Mouse (Mus musculus): ENCODE measurements at regions not wholly inside any gene's neighbourhood (a gene's known extent, or its start where the extent isn't known, plus 50 kb on each side); places are given as distances from the start of the nearest gene placed in this dataset.
A peak's percentile ranks its signal among the peaks of the same experiment; 100 is the strongest.

DNA sequence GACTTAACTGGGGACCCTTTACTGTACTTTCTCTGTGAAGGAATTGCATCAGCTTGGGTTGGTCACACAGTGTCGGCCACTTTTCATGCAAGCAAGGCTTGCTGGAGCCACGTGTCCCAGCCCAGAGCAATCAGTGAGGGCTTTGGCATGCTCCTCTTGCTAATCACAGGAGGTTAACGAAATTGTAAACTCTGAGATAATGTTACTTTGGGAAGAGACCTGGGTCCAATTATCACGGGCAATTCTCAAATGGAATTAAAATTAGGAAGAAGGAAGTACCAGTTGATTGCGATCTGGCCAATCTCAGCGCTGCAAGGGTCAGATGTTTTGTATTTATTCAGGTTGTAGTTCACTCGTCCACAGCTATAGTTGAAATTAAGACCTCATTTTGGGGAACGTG is 153.2 kb downstream of the Dusp6 start:
- no peak for DNase-seq (ENCODE audit: low spot score in 2 of 2)

DNA sequence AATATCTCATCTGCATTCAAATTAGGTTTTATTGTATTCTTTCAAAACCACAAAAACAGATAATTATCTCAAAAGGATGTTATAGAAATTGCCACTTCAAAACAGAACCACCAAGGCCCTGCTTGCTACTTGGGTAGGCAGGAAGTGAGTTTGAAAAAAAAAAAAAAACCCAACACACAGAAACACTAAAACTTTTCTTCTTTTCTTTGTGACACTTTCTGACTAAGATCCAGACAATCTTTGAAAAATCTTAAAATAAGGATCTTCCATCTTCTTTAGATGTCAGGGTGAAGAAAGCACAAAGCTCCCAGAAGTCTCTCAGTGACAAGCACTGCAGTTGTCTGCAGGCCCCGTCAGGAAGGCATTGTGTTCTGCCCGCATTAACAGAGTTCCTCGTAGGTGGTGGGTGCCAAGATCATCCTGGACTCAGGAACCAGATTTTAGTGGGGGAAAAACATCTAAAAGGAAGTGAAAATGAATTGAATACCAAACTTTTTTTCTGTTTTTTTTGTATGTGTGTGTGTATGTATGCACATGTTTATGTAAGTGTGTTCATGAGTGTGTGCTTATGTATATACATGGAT is 154.0 kb downstream of the Dusp6 start:
- DNase-seq (ENCODE audit: low spot score in 2 of 2): no peak

DNA sequence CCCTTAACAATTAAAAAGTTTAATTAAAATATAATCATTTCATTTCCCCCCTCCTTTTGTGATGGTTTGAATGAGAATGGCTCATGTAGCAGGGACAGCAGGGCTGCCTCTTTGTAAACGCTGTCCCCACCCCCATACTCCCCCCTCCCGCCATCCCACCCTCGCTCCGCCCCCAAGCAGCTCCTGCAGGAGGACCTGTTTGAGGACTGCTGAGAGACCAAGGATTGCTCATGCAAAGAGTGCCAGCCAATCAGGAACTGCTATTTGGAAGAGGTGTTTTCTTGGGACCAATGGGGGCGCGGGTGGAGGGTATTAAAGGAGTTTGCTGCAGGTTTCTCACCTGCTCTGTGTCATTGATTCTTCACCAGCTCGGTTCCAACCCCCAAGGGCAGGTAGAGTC is 154.6 kb downstream of the Dusp6 start:
- DNase-seq (ENCODE audit: low spot score in 2 of 2): no peak

DNA sequence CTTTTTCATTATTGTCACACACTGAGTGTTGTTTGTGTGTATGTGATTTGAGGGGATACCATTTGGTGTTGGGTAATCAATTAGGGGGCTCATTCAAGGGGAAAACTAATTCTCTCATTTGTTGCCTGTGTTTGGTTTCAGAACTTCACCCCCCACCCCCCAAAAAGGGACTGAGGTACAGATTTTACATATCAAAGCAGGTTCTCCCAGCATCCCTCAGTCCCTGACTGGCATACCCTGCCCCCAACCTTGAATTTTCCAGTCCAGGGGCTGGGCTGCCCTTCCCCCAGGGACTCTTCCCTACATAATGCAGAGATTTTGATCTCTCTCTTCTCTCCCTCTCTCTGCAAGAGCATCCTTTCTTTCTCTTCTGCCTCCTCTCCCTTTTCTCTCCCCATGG is 155.5 kb downstream of the Dusp6 start:
- DNase-seq (ENCODE audit: low spot score in 2 of 2): no peak

DNA sequence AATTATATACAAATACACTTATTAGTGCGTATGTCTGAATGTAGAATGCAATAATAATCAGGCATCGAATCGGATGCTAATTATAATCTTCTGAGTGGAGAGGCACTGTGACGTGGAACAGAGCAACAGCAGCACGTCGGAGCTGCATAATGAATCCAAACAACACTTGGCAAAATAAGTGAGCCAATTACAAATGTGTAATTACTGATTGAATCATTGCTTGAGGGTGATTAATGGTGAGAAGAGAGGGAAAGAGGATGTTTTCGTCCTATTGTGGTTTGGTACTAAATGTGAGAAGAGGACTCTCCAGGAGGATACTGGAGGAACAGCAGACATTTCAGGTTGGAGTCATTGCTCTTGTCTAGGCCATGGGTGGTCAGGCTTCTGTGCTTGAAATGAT is 156.5 kb downstream of the Dusp6 start:
- no peak for DNase-seq (ENCODE audit: low spot score in 2 of 2)

DNA sequence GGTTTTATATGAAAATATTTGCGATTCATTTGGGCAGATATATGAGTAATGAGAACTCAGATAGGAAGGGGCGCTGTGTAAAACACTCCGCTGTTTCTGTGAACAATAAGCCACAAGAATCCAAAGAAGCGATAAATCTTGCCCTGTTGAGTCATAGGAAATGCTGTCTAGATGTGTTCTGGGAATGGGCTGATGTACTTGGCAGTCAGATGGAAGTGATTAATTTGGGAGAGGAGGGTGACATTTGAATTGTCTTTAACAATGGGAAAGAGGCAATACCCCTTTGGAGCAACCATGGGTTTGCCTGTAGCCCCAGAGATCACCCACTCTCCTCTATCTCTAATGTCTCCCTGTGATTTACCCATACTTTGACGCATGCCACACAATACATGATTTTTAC is 160.4 kb downstream of the Dusp6 start:
- DNase-seq (ENCODE audit: low spot score in 2 of 2): no peak

DNA sequence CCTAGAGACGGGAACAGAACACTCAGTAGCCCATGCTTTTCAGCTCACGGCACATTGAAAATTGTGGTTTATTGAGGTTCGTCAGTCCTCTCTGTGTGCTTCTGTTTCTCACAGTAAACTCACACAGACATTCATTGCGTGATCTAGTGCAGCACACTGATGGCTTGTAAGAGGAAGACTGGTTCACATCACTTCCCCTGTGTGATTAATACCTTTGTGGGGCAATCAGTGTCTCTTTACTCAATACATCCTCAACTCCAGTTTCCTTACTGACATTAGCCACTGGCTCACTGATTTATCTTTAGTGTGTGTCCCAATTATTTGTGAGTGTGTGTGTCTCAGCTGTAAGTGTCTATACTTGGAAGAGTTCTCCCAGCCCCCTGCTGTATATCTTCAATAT is 162.2 kb downstream of the Dusp6 start:
- no peak for DNase-seq (ENCODE audit: low spot score in 2 of 2)

DNA sequence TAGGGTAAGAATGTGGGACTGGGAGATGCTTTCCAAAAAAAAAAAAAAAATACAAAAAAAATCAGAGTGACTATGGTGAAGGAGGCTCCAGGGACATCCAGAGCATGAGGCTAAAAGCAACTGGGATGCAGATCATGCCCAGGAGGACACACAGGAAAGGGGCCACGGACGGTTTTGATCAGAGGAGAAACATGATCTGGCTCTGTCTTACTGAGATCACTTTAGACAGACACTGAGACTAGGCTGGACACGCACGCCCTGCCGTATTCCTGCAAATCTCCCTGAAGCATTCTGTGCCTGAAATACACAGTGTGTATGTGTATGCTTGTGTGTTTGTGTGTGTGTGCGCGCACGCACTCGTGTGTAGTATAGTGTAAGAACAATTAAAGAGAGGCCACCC is 167.1 kb downstream of the Dusp6 start:
- DNase-seq (ENCODE audit: low spot score in 2 of 2): no peak

DNA sequence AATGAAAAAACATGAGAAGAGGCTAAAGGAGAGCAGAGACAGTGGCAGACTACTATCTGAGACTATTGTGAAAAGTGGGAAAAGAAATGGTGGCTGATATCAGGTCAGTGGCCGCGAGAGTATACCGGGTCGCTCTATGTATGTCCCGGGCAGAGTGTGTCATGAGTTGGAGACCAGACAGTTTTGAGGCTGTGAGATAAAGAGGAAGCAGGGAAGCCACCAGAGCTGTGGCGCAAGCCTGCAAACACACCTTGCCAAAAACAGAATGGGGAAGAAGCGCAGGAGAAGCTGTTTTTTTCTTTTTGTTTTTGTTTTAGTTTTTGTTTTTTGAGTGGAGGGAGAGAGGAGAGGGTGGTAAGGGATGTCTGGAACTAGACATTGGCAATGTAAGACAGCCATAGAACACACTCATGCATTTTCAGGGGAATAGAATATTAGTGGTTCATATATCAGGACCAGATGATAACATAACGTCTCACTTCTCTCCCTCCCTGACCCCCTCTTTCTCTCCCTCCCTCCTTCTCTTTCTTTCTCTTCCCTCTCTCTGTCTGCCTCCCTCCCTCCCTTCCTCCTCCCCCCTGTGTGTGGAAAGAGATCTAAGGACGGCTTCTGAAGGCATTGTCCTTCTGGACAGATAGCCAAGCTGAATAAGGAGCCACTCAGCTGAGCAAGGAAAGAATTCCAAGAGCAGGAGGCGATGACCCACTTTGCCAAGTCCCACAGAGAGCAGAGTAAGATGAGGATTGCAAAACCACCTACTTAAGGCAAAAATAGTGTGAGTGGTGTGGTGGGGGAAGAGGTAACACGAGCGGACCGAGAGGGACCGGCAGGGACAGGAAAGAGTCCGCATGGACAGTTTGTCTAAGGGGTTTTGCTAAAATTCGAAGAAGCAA is 167.9 kb downstream of the Dusp6 start:
- DNase-seq (ENCODE audit: low spot score in 2 of 2): peak; percentile 7 to 25

DNA sequence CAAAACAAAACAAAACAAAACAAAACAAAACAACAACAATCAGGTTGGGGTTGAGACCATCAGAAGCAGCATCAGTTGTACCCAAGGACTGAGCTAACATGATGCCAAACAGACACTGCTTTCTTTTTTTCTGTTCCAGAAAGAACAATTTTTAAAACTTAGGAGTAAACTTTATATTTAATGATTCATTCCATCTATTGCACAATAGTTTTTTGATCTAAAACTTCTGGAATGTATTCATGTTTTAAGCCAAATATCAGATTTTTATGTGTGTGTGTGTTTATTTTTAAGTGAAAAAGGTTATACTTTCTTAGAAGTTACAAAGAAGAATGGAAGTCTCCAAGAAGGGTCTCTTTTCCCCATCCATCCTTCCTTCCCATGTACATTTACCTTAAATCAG is 174.0 kb downstream of the Dusp6 start:
- no peak for DNase-seq (ENCODE audit: low spot score in 2 of 2)

DNA sequence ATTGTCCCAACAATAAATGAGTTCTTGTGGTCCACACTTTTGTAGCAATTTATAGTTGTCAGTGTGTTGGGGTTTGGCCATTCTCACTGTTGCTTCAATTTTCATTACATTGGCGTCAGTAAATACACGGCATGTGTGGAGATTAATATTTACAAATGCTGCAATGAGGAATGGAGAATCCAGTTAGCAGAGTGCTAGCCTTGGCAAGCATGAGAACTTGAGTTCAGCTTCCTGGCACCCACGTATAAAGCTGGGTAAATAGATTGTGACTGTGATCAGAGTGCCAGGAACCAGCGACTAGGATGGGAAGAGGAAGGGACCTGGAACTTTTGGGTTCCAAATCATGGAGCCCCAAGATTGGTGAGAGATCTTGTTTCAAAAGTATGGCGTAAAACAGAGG is 177.1 kb downstream of the Dusp6 start:
- DNase-seq (ENCODE audit: low spot score in 2 of 2): no peak

DNA sequence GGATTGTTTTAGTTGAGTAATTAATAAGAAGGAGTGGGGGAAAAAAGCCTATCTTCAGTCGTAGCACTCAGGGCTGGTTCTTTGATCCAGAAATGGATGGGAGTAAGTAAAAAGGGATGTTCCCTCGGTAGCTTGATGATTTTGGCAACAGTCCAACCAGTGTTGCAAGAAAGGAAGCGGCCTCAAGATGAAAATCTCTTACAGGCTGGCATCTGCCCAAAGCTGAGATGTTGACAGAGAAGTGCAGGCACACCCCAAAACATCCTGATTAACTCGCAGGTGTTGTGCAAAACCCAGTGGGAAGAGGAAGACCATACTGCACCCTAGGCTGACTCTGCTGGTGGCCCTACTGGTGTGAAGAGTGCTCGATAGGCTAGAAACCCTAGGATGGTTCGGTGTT is 178.0 kb downstream of the Dusp6 start:
- DNase-seq (ENCODE audit: low spot score in 2 of 2): peak in 1 of 2 experiments; percentile 7

DNA sequence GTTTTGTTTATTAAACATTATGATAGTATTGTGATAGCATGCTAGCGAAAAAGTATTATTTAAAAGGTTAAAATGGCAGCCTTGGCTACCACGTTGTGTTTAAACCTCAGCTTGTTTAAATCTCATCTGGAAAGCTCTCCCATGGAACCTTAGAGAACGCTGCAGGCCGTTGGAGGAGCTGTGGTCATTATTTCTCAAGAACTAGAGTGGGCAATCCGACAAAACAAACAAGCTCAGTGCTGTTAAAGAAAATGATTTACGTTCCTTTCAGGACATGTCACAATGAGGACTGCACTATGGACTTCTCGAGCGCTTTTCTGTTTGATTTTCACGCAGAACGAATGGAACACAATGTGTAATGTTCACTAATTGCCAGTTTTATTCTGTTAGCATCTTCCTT is 178.9 kb downstream of the Dusp6 start:
- DNase-seq (ENCODE audit: low spot score in 2 of 2): no peak

DNA sequence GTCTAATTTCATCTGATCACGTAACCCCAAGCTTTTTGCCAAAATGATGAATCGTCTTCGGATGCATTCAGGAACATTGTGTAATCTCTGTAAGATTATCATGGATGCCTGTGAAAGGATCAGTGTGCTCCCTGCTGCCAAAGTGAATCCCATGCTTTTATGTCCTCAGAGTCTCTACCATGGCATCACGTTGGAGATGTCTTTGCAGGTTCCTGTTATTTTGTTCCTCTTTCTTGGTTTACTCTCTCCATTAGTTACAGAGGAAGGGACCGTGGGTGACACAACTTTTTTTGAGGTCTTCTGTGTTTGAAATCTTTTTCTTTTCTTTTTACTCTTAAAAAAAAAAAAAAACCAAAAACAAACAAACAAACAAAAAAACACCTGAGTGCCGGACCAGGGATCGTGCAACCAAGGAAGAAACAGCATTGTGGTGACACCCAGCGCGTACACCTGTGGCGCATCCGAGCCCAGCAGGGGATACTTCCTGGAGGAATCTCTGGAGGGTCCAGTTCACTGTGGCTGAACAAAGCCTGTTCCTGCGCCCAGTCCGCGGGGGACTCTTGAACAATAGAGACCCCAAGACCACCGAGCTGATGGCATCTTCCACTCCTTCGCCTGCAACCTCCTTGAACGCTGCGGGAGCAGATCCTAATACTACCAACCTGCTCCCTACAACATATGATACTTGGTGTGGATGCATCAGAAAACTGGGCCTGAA is 180.6 kb downstream of the Dusp6 start:
- no peak for DNase-seq (ENCODE audit: low spot score in 2 of 2)

DNA sequence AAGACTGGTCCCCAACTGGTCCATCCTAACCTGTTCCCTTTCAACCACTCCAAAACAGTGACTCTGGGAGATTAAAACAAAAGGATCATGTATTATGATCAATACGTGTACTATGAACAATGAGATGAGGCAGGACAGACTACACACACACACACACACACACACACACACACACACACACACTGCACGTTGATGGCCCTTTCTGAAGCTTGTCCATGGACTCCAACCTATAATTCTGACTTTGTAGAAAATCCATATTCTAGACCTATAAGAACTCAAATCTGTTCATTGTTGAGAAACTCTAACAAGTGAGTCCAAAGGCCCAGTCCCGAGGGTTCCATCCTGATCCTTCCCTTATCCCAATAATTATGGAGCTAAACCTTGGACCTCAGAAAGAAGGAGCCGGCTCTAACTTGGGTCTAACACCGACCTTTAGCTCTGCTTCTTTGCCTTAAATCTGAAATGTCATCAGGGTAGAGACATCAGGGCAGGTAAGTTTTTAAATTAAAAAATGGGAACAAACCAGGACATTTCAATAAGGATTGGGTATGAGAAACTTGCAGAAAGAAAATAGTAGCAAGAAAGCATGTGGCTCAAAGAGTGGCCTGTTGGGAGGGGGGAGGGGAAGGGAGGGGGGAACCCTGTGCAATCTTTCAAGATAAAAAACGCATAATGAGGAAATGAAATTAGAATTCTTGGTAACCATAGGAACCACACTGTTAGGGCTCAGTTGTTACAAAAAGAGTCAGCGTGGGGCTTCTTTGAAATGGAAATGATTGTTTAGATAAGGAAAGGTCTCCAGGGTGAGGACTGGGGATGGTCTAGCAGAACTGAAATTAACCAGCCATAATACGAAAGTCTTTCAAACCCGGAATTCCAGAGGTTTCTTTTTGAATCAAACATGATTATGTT is 187.9 kb downstream of the Dusp6 start:
- no peak for DNase-seq (ENCODE audit: low spot score in 2 of 2)

DNA sequence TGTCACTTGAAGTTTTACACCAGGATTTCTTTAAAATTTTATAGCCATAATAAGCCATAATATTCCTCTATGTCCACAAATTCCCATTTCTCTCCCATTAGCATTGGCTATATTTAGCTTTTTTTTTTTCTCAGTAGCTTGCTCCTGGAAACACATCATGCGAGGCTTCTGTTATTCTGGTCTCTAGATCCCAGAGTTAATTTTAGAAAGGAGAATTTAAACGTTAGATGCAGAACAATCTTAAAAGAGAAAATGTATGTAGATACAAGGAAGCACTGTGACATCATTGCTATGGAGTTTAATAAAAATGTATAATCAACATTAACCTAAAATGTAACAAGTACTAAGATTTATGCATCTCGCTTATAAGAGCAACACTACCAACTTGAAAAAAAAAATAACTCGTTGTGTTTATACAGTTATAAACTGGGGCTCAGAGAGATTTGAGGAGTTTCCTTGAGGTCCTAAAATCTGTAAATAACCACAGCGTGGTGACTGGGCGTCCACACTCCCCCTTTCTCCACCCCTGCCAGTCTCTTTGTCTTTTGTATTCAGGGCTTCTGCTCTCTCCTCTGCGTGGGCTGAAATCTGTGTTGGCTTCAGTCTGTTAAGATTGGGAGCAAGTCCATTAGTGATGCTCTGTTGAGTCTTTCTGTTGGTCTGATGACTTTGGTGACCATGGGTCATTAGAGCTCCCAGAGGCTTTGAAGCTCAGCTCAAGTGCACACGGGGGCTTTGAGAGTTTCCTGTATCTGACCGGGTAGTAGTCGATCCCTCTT is 188.8 kb downstream of the Dusp6 start:
- DNase-seq (ENCODE audit: low spot score in 2 of 2): no peak

DNA sequence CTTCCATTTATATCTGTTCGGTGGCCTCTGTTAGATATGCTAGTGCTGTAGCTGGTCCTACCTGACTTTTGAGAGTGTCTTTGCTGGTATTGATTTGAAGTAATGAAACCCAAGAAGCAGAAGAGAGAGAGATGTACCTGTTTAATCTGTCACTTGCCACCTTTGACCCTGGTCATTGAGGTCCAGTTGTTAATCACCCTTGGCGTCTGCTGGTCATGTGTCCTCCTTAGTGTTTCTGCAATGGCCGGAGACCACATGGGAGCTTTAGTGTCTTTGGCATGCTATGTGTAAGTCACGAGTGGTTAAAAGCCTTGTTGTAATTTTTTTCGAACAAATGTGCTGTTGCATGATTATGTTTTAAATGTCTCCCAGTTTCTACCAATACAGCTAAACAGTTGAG is 193.1 kb downstream of the Dusp6 start:
- no peak for DNase-seq (ENCODE audit: low spot score in 2 of 2)

DNA sequence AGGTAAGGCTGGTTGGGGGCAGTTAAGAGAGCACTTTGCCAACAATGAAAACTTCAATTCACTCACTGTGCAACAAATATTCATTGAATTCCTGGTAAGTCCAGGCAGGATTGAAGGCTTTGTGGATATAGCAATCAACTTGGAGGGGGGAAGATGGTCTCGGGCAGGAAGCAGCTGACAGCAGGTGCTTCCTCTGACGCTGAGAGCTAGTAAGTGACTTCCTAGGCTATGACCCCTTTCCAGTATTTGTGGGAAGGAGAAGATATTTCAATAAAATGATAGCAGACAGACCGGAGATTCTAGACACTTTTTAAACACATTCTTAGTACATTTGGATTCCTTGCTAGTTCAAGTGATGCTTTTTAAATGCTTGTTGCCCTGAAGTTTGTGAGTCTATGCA is 195.0 kb downstream of the Dusp6 start:
- no peak for DNase-seq (ENCODE audit: low spot score in 2 of 2)

DNA sequence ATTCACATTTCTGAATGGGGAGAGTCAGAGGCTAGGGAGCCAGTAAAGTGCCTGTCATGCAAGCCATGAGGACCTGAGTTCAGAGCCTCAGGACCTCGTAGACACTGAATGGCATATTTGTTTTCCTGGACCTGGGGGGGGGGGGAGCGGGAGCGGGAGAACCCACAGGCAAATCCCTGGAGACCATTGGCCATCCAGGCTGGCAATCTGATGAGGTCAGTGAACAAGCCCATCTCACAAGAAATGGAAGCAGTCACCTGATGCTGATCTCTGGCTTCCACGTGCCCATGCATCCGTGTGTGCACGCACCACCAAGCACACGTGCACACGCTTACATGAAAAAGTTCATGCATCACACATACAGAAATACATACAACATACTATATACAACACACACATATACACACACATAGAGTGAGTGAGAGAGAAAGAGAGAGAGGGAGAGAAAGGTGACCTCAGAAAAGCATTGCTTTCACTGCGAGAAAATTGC is 196.2 kb downstream of the Dusp6 start:
- peak in 1 of 2 experiments; percentile 35 for DNase-seq (ENCODE audit: low spot score in 2 of 2)

DNA sequence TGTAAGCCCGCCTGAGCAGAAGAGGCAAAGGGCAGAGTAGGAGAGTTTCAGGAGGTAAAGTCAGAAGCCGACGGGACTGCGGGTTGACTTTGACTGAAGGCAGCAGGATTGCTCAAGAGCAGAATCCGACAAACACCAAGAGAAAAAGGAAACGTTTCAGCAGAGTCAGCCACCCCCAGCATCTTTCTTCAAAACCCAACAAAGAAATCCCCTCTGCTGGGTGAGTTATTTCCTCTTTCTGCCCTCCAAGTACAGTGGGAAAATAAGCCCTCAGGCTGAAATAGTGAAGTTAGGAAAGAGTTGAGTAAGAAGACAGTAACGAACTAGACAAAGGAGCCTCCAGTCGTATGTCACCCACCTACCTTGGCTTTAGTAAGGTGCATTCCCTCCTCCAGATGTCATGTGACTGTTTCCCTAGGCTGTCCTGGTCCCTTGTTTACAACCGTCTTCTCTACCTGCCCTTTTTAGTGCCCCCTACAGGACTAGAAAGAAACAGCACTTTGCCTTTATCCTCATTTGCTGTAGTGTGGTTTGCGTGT is 196.9 kb downstream of the Dusp6 start:
- peak; percentile 51 to 71 for DNase-seq (ENCODE audit: low spot score in 2 of 2)

Measured in natural killer cell, adult 2 months (primary cell).